Mouse (Mus musculus) thymus, postnatal 4 days (tissue): ENCODE data around the gene Cacna1c.

Experiments
- DNase-seq: peaks from one replicate; pipeline ENCODE4 v3.0.0; 2021

Gene Cacna1c

DNA sequence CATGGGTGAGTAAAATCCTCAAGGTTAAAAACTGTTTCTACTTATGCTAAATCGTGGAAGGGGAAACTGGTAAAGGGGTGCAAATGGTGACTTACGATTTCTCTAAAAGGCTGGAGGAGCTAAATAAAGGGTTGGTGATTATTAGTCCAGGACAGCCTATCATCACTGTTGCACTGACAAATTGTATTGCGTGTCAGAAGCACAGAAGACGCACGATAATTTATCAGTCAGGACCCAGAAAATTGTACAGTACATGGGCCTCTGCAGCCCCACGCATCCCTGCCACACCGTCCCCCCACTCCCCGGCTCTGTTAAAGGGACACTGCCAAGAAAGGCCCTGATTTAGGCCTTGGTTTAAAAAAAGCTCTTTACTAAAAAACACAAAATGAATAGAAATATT, 352.7 kb downstream of the Cacna1c start:
- no peak for DNase-seq

DNA sequence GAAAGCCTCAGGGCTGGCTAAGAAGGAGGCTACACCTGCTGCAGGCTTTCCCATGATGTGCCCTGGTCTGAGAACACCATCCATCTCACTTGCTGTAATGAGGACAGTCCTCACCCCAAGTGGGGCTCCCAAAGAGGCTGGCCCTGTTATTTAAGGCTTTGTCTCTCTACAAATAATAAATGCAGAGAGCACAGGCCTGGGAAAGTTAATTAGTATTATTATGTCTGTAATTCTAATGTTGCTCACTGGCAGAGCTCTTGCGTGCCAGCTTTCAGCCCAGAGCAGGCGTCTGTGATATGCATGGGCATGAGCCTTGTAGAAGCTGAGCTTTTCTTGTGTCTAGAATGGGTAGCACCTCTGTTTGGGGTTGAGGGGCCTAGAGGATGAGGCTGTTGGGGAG, 354.3 kb downstream of the Cacna1c start:
- DNase-seq: no peak

DNA sequence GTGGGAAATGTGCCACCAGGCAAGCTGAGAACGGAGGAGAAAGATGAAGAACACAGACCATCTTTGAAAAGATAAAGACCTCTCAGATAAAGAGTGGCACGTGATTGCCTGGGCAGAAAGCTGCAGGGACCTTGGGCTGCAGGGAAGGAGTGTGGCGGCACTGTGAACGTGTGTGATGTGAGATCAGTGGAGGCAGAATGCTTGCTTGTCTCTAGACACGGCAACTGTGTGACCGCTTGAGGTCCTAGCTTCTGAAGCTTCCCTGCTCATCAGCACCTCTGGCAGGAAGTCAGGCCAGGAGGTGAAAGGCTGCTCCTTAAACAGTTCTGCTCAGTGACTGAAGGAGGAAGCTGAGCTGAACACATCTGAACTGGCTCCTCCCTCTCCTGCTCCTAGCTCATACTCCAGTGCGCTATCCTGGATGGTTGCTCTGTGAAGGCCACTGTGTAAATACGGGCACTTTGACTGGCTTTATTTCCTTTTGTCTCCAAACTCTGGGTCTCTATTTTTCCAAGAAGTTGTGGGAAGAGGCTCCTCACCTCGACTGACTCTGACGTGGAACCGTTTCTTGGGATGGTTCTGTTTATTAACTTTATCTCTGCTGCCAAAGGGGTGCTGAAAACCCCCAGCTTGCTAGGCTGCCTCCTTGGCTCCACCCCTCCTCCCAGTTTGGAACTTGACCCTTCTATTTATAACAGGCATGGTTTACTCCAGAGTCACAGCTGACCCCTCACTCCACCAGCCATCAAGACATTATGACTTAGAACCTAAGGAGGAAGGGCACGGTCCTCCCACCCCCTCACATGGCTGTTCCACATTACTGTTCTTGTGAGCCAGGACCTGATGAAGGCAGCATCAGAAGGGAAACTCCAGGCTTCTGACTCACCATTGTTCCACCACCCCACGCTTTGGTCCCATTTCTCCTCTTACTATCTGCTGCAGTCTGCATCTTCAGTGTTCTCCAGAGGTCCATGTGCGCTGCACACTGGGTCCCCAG, 357.0 kb downstream of the Cacna1c start:
- DNase-seq: peak; percentile 13

DNA sequence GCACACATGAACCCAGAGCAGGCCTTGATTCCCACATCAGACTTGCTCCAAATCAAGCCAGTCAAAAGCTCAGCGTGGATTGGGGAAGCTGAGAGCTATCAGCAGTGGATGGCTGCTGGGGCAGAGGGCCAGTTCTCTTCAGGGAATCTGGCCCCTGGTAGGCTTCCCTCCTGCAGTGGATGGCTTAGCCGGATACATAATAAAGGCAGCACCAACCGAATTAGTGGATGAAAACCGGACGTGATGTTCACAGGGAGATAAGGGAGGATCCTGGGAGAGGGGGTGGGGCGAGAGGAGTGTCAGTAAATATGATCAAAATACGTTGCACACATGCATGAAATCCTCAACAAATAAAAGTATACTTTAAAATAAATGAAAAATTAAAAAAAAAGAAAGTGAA, 359.5 kb downstream of the Cacna1c start:
- DNase-seq: no peak

DNA sequence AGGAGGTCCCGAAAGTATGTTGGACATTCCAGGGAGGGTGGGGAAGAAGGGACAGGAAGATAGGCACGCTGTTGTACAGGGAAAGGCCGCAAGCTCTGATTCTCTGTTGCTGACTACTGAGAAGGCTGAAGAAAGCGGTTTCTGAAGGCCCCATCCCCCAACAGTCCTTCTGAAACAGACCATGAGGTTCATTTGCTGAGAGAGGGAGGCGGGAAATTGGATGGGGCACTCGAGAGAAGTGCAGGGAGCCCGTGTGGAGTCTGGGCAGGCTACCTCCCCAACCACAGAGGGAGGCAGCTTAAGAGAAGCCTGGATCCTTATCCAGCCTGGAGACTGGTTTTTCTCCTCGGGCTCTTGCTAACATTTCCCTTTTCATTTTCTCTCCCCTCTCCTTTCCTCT, 362.2 kb downstream of the Cacna1c start:
- no peak for DNase-seq

DNA sequence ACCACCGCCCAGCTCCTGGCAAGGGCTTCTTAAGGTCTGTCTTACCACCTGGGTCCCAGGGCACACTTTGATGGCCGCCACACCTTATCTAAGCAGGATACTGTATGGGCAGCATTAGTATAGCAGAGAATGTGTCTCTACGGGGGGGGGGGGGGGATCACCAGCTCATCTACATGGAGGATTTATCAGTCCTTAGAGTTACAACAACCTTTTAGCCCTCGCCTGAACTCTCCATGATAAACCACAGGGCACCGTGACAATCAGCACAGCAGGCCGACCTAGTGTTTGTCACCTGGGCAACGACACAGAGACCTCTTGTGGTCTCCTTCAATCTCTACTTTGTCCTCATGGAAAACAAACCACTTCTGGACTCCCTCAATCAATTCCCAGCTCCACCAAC, 363.2 kb downstream of the Cacna1c start:
- no peak for DNase-seq

DNA sequence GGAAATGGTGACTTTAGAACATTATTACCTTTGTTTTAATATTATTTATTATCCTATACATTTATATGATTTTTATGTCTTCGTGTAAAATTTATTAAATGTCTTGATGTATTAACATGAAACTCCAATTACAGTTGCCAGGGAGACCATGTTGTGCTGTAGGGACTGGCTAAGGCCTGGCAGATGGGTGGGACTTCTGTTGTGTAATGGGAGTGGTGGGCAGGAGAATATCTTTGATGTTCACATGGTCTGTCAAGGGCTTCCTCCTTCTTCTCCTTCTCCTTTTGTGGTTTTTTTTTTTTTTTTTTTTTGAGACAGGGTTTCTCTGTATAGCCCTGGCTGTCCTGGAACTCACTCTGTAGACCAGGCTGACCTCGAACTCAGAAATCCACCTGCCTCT, 363.6 kb downstream of the Cacna1c start:
- DNase-seq: no peak

DNA sequence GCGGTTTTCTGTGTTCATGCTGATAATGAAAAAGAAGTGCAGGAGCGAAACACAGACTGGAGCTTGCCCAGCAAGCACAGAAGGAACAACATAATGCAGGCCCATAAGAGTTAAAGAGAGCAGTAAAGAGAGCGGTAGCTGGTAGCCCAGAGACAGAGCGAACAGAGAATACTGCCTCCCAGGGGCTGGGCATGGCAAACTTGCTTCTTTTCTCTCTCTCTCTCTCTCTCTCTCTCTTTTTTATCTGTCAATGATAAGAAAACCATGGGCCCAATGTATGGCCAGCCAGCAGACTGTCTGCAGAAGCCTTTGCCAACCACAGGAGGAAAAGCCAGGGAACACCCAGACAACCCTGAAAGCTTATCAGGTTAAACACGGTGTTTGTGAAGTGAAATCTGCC, 365.4 kb downstream of the Cacna1c start:
- no peak for DNase-seq

DNA sequence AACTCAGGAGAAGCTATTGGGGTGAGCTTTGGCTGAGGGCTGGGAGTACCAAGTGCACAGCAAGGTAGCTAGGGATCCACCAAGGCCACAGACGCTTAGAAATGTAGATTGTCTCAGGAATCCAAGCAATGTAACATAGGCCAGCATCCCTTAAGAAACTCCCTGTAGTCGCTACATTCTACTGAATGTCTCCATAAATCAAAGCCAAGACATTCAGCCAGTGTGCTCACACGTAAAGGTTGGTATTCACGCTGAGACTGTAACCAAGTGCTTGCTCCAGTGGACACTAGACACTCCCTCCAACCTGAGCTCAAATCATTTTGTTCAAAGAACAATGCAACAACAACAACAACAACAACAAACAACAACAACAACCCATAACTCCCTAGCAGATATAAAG, 368.0 kb downstream of the Cacna1c start:
- no peak for DNase-seq

DNA sequence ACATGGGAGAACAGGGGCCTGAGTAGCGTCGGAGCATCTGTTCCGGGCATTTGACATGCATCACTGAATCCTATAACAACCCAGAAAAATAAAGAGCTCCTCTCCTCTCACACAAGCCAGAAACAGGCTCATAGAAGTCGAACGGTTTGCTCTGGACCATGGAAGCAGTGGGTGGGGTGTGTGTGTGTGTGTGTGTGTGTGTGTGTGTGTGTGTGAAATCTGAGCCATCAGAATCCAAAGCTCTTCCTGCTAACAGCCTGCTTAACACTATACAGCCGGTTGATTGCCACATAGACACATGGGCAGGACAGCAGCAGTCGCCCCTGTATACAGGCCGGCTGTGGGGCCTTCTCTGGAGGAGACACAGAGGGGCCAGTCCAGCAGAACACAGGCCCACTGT, 368.7 kb downstream of the Cacna1c start:
- no peak for DNase-seq

DNA sequence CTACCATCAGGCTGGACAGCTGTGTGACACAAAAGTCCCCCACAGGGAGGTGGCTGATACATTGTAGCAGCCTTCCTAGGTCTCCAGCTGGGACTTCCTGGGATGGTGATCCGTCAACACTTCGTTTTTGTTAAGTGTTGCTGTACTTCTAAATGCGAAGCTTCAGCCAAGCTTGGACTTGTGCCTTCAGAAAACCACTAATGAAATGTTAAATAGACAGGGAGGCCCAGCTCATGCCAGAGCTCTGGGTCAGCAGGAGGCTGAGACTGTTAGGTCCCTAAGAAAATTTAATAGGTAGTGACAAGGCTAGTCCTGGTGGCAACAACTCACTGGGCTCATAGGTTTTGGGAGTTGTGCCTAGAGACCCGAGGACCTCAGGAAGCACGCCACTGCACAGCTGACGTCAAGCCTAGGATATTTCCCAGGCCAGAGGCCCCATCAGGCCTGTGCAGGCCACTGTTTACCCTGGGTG, 370.8 kb downstream of the Cacna1c start:
- DNase-seq: no peak

DNA sequence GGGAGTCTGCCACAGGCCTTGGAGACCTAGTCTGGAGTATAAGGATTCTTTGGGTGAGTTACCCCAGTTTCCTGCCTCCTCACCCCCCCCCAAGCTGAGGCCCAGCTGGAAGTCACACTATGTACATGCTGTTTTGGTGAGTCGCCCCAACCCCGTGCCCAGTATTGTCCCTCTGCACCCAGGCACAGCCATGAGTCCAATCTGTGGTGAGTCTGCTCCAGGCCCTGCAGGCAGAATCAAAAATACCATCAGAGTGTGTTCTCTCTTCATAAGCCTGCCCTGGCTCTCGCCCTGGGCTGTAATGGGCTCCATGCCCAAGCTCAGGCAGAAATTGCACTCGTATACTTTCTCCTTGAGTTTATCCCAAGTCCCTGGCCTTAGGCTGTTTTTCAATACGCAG, 374.7 kb downstream of the Cacna1c start:
- DNase-seq: no peak

DNA sequence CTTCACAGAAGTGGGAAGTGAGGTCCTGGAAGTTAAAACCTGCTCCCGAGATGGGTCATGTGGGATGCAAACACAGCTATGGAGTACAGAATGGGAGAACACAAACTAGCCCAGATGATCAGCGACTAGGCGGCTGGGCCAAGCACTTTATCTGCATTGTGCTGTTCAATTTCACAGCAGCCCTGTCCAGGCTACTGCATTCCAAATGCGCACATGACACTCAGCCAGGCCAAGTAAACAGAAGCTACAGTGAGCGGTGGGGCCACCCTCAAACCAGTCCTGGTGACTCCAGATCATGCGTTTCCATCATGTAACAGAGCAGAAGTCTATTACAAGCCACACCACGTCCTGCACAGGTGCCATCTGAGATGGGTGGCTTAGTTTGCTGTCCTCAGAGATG, 376.6 kb downstream of the Cacna1c start:
- no peak for DNase-seq

DNA sequence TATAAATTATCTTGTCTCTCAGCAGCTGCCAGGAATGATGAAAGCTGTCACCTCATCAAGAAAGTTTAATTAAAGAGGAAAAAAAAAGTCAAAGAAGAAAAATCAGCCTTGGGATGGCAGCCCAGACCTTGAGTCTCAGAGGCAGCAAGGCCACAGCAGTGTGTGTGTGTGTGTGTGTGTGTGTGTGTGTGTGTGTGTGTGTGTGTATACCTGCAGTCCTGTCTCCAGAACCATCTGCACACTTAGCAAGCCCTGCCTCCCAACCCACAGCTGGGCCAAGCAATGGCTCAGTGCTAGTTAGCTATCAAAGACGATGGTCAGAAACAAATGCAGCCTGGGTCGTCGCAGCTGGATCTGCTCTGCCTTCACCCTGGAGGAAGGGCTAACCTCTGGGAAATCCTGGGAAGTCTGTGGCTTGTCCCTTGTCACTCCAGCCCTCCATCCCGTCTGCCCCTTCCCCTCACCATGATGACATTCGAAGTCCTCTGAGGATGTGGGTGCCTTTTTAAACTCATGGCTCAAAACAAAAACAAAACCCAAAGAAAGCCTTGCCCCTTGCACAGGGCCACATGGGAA, 378.2 kb downstream of the Cacna1c start:
- DNase-seq: no peak

DNA sequence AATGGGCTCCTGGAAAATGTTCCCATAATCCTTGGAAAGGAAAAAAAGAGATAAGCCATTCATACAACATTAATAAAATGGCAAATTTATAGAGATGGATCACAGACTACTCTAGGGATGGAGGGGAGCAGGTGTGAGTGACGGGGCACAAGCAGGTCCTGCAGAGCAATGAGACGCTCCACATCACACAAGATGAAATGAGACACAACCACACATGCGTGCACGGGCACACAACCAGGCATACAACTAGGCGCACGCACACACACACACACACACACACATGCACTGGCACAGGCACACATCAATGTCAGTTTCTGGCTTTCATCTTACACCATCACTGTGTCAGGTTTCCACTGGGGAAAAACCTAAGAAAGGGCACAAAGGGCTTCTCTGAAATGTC, 380.0 kb downstream of the Cacna1c start:
- DNase-seq: no peak

DNA sequence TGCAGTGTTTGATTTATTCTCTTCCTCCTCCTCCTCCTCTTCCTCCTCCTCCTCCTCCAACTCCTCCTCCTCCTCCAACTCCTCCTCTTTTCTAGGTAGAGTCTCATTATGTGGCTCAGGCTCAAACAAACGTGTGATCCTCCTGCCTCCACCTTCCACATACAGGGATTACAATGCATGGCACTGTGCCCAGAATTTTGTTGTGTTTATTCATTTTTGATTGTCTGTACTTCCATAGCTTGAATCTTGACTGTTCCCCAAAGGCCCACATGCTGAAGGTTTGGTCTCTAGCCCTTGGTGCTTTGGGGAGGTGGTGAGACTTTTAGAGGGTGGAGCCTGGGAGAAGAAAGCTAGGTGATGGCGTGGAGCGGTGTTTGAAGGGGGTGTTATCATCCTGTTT, 383.7 kb downstream of the Cacna1c start:
- no peak for DNase-seq

DNA sequence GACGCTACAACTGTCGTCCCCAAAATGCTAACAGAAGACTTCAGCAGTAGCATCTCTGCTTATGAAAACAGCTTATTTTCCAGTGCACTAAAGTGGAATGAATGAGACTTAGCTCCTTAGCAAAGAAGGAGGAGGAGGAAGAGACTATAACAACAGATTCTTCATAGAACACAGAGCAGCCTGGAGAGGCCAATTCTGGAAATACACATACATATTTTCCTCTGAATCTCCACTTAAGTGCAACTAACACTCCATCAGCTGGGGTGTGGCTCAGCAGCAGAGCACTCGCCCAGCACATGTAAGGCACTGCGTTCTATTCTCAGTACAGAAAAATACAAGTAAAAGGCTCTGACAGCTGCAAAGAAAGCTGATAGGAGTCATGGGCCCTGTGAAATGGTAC, 384.2 kb downstream of the Cacna1c start:
- DNase-seq: no peak

DNA sequence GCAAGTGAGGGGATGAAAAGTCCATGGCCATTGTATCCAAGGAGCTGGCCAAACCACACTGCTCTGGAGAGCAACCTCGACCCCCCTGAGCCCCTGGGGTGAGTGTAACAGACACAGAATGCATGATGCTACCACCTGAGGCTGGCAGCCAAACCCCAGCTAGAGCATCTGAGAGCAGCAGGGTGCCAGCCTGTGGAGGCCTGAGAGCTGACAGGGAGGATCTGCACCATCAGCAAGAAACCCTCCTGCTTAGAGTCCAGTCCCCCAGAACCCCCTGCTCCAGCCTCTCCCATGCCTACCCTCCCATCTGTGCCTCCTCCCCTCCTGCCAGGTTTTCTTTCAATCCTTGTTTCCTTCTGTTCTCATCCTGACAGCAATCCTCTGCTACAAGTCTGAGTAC, 385.4 kb downstream of the Cacna1c start:
- no peak for DNase-seq

DNA sequence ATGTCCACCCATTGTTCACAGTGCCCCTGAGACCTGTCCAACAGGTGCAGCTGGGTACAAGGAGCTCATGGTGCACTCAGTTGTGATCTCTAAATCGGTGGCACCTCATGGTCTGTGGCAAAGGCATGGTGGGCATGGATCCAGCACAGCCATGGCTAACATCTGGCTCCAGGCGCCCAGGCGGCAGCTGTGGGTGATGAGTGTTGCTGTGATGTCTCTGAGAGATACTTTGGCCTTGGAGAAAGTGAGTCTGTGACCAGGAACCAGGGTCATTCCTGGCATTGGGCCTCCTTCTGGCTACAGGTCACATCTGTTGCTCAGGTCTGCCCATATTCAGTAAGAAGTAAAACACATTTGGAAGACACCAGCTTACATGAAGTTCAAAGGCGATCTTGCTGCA, 391.1 kb downstream of the Cacna1c start:
- no peak for DNase-seq

DNA sequence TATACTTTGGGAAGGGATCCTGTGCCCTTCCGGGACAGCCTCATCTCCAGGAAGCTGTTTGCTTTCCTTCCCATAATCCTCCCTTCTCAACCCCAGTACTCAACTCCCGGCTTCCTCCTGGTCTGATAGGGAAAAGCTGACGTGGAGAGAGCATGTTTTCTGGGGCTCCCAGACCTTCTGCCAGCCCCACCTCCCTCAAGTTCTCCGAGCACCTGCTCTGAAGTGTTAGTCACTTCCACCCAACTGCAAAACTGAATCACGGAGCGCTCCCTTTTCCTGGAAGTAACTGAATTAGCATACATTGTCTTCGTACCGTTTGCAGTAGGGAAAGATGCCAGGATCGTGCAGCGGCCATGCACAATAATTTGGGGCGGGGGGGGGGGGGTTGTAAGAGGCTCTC, 393.9 kb downstream of the Cacna1c start:
- no peak for DNase-seq

DNA sequence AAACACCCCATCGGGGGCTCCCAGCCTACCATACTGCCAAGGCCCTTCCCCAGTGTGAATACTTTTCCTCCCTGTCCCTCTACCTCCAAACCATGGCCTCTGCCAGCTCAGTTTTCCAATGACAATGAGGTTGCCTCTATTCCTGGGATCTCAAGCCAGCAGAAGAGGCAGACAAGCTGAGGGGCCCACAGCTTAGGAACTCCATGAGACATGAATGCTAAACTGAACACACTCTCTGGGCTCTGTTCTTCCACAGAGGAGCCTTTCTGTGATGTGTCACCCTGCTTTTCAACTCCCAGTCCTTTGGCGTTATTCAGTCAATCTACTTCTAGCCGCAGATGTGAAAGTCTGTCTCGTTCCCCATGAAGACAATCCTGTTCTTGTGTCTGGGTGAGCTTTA, 399.8 kb downstream of the Cacna1c start:
- no peak for DNase-seq

DNA sequence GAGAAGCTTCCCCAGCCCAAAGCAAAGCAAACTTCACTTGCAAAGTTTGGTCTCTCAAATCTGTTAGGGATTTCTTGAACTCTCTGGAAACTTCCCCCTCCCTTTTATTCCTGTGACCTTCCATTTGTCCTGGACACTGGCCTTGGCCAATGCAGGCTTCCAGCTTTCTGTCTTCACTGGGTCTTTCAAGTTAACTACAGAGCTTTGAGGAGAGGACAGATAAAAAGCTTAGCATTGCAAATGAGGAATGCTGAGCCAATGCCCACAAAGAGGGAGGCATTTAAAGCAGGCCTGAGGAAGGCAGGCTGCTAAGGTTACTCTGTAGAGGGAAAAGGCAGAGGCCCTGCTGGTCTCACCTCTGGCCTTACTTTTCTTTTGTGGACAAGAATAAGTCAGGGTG, 400.5 kb downstream of the Cacna1c start:
- no peak for DNase-seq

DNA sequence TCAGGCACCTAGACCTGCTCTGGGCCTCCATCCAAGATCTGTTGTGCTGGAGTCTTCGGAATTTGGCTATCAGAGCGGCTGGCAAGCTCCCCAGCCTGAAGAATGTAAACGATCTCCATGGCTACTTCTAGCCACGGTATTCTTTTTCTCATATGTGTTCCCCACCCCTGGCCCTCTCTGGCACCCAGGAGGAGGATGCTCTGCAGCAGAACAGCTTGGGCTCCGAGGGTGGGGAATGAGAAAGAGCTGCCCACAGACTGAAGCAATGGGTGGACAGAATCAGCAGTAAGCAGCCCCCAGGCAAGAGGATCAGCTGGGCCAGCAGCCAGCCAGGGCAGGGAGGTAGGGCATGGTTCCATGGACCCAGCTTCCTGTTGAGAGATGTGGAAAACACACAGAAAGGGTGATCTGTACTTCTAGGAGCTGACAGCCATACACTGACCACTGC, 404.3 kb downstream of the Cacna1c start:
- no peak for DNase-seq

DNA sequence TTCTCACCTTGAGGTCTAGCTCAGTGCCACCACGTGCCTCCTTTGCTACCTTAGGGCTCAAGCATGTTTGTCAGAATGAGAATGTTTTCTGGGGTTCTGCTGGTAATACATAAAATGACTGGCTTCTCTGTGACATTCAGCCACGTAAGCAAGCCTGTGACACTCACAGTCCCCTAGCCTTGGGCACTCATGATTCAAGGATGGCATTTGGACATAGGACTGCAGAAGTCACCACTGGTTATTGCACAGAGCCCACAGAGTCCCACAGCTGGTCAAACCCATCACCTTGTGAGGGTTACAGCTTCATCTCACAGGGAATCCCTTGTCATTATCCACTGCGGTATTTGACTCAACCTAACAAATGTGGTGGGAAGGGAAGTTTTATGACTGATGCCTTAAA, 408.3 kb downstream of the Cacna1c start:
- DNase-seq: no peak
